ENCODE assay signal across 9 mouse cellular contexts in genomic region chr5:65950679-65951512, GRCm38 (mm10). TPM values are rescaled to one million over a fixed set of nuclear protein-coding genes. Genes with fewer than 3 reads are reported as not detected.
DNase-seq lines count a peak whose midpoint lies in the region; ATAC-seq and TF ChIP-seq lines count a peak whose summit lies in the region.
"Had no signal": no experiment of that assay in that cellular context is flagged by ENCODE, and none has a peak within 500 bp of the region (broad histone marks: within the 10 kb centered on the region; RNA-seq: fewer than 3 reads in every experiment).

No protein-coding gene starts in this region.

- H3K4me1 ChIP-seq in ES-Bruce4 (ENCODE audit: control insufficient read depth, insufficient read depth, low read length) = no peaks in the 10 kb centered on the region
- H3K4me1 ChIP-seq in forebrain, embryonic 12.5 days = peaks cover 26% of the 10 kb centered on the region
- H3K4me1 ChIP-seq in neural tube, embryonic 12.5 days = peaks cover 19% of the 10 kb centered on the region

- H3K27me3 ChIP-seq in ES-Bruce4 (ENCODE audit: control insufficient read depth, insufficient read depth, low read length, poor library complexity, severe bottlenecking) = no peaks in the 10 kb centered on the region
- no peaks in the 10 kb centered on the region for H3K27me3 ChIP-seq in forebrain, embryonic 12.5 days
- H3K27me3 ChIP-seq in neural tube, embryonic 12.5 days (replicated peaks) = no peaks in the 10 kb centered on the region

- 43% methylated on average over 18 of the region's 18 CpGs for WGBS in forebrain, embryonic 12.5 days
- 41% methylated on average over 18 of the region's 18 CpGs for WGBS in neural tube, embryonic 12.5 days

- no peak for TF ChIP-seq POLR2A in ES-Bruce4 (IDR thresholded peaks at IDR 0.05; ENCODE audit: insufficient read depth, low read length)

- no peaks in the 10 kb centered on the region for H3K9me3 ChIP-seq in ES-Bruce4 (replicated peaks; ENCODE audit: control insufficient read depth, insufficient read depth, low read length, poor library complexity, severe bottlenecking)
- no peaks in the 10 kb centered on the region for H3K9me3 ChIP-seq in forebrain, embryonic 12.5 days
- no peaks in the 10 kb centered on the region for H3K9me3 ChIP-seq in neural tube, embryonic 12.5 days

- H3K4me3 ChIP-seq in ES-Bruce4 (ENCODE audit: low read depth, low read length) = peak overlapping the region; percentile 23
- no peak overlapping the region for H3K4me3 ChIP-seq in forebrain, embryonic 12.5 days (replicated peaks)
- no peak overlapping the region for H3K4me3 ChIP-seq in neural tube, embryonic 12.5 days

- H3K27ac ChIP-seq in ES-Bruce4 (ENCODE audit: insufficient read depth, low read length) = peak overlapping the region; percentile 76
- H3K27ac ChIP-seq in forebrain, embryonic 12.5 days = peak overlapping the region; percentile 97
- H3K27ac ChIP-seq in neural tube, embryonic 12.5 days = peak overlapping the region; percentile 80; the same call in 1 of the 2 replicates
- H3K27ac ChIP-seq: macrophage had no signal

- no peak for TF ChIP-seq EP300 in ES-Bruce4 (IDR thresholded peaks at IDR 0.05; ENCODE audit: insufficient read depth, low read depth, low read length)

- no peaks in the 10 kb centered on the region for H3K36me3 ChIP-seq in ES-Bruce4 (ENCODE audit: control insufficient read depth, insufficient read depth, low read length, poor library complexity, severe bottlenecking)
- H3K36me3 ChIP-seq in forebrain, embryonic 12.5 days (replicated peaks) = no peaks in the 10 kb centered on the region
- no peaks in the 10 kb centered on the region for H3K36me3 ChIP-seq in neural tube, embryonic 12.5 days

- no peak for TF ChIP-seq CTCF in ES-Bruce4 (IDR thresholded peaks at IDR 0.05; ENCODE audit: low read depth, low read length)

- H3K4me2 ChIP-seq in forebrain, embryonic 12.5 days = peak overlapping the region; percentile 47
- H3K4me2 ChIP-seq in neural tube, embryonic 12.5 days (replicated peaks) = peak overlapping the region; percentile 51

- peak; percentile 81 for ATAC-seq in forebrain, embryonic 12.5 days (ENCODE audit: low FRiP score)
- peak; percentile 67 for ATAC-seq in neural tube, embryonic 12.5 days (ENCODE audit: low FRiP score, low read depth)

- H3K9ac ChIP-seq in ES-Bruce4 (ENCODE audit: low read depth, poor library complexity, severe bottlenecking) = peak overlapping the region; percentile 70
- H3K9ac ChIP-seq in forebrain, embryonic 12.5 days = peak overlapping the region; percentile 42; the same call in 1 of the 2 replicates
- no peak overlapping the region for H3K9ac ChIP-seq in neural tube, embryonic 12.5 days

- peak; percentile 92 for DNase-seq in 416B (ENCODE audit: low read depth)
- peak; percentile 14 for DNase-seq in kidney, postnatal 14 days
- no peak for DNase-seq in urinary bladder, postnatal 4 days (ENCODE audit: low spot score in 2 of 2)
- no peak for DNase-seq in adrenal gland, postnatal 10 days
- no peak for DNase-seq in frontal cortex, postnatal 14 days (ENCODE audit: low spot score in 2 of 2)

RNA-seq across cellular contexts. Expression of gene Chrna9, which starts 16.2 kb away (rescaled TPM):
- 3.9 and 5.6 TPM in 2 replicates for polyA plus RNA-seq in ES-Bruce4 (2011; ENCODE audit: insufficient read depth, insufficient read length, low read depth, missing spikeins)
- polyA plus RNA-seq in forebrain, embryonic 12.5 days (2016; fragmentation: Nextera tagmentation; extraction: Ambion mirVana) = not detected in 2 replicates
- polyA plus RNA-seq in neural tube, embryonic 12.5 days (2016; fragmentation: Nextera tagmentation; extraction: Ambion mirVana) = not detected in 2 replicates
- total RNA-seq in adrenal gland, postnatal 10 days (2021) = under 1 TPM; 0.39 to 0.76 TPM
- polyA plus RNA-seq: macrophage had no signal

RNA-seq across cellular contexts. Expression of gene 9130230L23Rik, which starts 53.2 kb away (rescaled TPM):
- 0.67 and 2.3 TPM in 2 replicates for polyA plus RNA-seq in ES-Bruce4 (2011; ENCODE audit: insufficient read depth, insufficient read length, low read depth, missing spikeins)
- 0.13 TPM in 1 of 2 replicates, not detected in the other for polyA plus RNA-seq in forebrain, embryonic 12.5 days (2016; fragmentation: Nextera tagmentation; extraction: Ambion mirVana)
- 0.05 and 0.22 TPM in 2 replicates for polyA plus RNA-seq in neural tube, embryonic 12.5 days (2016; fragmentation: Nextera tagmentation; extraction: Ambion mirVana)
- not detected for total RNA-seq in adrenal gland, postnatal 10 days (2021)
- polyA plus RNA-seq: macrophage had no signal

Comparison
In these comparisons a context has a peak if more than half of its experiments do, and no peak if none do; other contexts are left out.
1. DNase-seq: peak in 416B (single experiment) and kidney, postnatal 14 days (single experiment); none in urinary bladder, postnatal 4 days (0 of 2), adrenal gland, postnatal 10 days (single experiment) and frontal cortex, postnatal 14 days (0 of 2).
2. Peak in every context shown above with its lines, with median percentiles within 50 percentile points of each other: H3K27ac ChIP-seq.